Mouse (Mus musculus) cerebellum, postnatal 10 days (tissue): ENCODE results near the gene Lin9.
"Not testable (repeated sequence)": the region's sequence is repeated elsewhere in the genome, so short reads cannot be mapped to it uniquely, and the experiment has no call there.

ENCODE experiments used
- DNase-seq, 2 experiments: peaks; one replicate each; pipeline ENCODE4 v3.0.0; 2021; ENCODE audit warnings: mixed read lengths in 2 of 2

Gene Lin9

GRCm38 (mm10) chr1:180641137-180641517 lies at the start of gene Lin9:
Gene Lin9 (plus strand): TSS chr1:180641150.
- peak; percentile 93 to 97 for DNase-seq

DNA sequence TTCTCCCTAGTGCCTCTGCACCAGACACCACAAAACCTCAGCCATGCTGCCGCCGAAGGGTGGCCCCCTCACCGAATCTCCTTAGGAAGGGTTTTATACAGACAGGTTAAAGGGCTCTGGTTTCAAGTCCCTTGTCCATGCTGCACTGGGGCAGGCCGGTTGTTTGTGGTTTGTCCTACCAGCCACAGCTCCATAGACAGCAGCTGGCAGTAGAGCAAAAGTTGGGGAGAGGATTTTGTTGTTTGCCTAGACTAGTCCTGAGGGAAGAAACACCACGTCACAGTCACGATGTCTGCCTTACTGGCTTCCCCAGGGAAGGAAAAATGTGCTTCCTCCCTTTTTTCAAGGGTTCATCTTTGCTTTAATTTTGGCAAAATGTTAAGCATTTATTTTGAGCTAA lies 40.4 kb upstream of the Lin9 start:
- no peak for DNase-seq

DNA sequence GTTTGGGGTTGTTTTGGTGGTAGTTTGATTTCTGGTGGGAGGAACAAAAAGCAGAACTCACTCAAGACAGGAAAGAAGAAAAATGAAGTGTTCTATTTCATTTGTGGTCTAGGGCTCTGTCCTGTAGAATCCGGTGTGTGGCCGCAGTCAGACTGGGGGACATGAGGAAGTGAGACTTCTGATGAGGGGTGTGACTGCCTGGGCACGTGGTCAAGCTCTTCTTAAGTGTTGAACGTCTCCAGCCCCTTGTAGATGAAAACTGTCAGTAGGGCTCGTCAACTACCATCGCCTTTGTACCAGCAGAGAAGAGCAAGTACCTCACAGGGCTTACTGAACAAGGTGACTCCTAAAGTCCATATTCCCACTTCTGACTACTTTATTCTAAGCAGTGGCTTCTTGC lies 39.1 kb upstream of the Lin9 start:
- DNase-seq = no peak

- DNase-seq = peak; percentile 71 to 75
These were observed 36.4 kb upstream of the Lin9 start for GRCm38 (mm10) chr1:180604579-180604978.

- no peak for DNase-seq
These were observed 34.8 kb upstream of the Lin9 start for GRCm38 (mm10) chr1:180606106-180606505.

DNA sequence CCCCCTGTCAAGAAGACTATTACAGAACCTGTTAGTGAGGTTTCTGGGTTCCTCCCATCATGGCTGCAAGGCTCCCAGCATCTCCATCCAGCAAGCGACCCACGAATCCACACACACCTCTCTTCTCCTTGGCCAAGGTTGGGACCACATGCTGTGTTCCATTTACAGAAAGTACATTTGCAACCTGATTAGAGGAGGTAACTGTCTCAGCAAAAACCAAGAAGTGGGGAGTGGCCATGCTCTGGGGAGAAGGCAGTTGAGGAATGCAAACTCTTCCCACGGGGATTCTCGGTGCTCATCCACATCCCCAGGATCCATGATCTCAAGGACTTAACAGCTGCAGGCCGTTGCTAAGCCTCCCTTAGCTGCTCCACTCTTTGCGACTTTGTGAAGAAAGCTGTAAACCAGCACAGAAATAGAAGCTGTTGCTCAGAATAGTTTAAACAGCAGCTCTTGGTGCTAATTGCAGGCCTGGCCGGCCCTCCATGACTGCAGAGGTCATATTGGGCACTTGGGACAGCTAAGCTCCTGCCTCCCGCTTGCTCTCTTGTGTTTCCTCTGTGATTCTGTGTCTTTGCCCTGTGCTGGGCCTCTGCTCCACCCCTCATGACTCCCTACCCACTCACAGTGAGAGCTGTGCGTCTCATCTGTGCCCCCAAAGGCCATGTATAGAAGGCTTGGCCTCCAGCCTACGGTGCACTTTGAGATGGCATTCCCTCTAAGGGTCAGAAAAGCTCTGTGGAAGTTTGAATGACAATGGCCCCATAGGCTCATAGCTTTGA lies 34.0 kb upstream of the Lin9 start:
- DNase-seq = no peak

DNA sequence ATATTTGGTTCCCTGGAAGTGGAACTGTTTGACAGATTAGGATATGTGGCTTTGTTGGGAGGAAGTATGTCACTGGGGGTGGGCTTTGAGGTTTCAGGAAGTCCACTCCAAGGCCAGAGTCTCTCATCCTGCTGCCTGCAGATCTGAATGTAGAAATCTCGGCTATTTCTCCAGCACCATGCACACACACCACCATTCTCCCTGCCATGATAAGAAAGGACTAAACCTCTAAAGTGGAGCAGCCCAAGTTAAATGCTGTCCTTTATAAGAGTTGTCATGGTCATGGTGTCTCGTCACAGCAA lies 33.4 kb upstream of the Lin9 start:
- DNase-seq = no peak

DNA sequence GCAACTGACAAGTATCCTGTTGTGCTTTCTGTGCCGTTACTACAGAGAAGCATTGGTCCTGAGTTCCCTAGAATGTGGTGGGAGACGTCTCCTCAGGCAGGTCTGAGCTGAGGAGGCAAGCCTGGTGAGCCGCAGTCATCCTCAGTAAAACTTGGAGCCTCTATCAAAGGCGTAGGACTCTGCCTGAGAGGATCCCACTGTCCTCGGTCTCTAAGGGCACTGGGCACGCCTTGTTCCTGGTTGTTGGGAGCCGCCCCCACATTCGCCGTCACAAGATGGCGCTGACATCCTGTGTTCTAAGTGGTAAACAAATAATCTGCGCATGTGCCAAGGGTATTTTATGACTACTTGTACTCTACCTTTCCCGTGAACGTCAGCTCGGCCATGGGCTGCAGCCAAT lies 29.1 kb upstream of the Lin9 start:
- not testable (repeated sequence) for DNase-seq

DNA sequence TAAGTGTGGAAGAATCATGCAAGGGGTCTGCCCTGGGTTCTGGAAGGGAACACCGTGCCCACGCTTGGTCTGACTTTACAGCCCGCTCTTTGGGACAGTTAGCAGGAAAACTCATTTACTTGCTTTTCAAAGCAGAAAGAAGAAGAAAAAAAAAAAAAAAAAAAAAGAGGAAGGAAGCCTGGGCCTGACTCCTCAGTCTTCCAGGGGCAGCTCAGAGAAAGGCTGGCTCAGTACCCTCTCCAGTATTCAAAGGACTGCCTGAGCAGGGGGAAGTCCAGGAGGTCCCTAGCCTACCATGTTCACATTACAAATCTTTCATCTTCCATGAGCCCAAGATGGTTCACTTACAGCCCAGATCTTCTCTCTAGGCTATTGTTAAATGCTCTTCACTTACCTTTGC lies 24.2 kb upstream of the Lin9 start:
- DNase-seq = no peak

GRCm38 (mm10) chr1:180622389-180622788 lies 18.6 kb upstream of the Lin9 start:
- no peak for DNase-seq

GRCm38 (mm10) chr1:180623911-180624310 lies 17.0 kb upstream of the Lin9 start:
- no peak for DNase-seq

- no peak for DNase-seq
These were observed 14.8 kb upstream of the Lin9 start for GRCm38 (mm10) chr1:180626141-180626540.

DNA sequence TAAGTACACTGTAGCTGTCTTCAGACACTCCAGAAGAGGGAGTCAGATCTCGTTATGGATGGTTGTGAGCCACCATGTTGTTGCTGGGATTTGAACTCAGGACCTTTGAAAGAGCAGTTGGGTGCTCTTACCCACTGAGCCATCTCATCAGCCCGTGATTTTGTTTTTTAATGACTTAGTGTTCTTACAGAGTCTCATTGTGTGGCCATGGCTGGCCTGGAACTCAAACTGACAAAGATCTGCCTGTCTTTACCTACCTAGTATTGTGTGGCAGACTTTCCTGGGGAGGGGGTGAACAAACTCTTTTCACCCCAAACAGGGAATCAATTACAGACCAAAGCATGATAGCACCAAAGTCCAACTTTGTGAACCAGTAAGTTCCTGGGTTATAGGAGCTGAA lies 3.2 kb upstream of the Lin9 start:
- DNase-seq = not testable (repeated sequence)

DNA sequence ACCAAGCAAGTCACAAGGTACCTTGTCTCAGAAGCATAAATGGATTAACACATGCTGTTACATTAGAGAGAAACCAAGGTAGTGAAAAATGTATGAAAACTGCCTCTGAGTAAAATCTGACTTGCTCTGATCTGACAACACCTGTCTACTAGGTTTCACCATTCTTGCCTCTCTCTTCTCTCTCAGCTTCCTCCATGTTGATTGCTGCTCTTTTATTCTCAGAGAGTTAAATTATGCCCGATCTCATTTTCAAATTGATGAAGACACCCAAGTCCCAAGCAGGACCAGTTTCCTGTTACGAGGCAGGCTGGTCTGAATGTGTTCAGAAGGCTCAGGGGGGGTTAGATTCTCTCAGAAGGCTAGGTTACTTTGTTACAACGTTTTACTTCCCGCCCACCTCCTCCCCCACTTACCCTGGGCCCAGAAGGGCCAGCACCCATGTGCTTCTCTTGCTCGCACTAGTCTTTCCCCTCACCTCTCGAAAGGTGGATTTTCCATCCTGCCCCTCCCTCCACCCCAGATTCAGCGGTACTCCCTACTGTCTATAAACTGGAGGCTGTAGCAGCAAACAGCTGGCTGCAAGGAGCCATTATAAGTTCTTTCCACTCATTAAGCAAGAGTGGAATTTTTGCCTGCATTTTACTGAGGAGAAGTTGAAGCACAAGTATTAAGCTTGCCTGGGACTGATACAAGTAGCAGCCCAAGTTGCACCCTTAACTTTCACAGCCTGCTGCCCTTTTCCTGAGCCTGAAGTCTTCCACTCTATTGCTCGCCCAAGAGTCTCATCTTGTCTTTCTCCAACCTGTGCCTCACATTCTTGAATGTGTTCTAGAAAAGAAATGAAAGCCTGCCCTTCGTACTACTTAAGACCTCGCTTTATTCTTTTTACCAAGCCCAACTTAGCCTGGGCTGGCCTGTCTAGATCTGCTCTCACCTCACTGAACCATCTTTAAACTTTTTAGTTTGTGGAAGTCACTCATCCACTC lies 1.2 kb upstream of the Lin9 start:
- DNase-seq = no peak

DNA sequence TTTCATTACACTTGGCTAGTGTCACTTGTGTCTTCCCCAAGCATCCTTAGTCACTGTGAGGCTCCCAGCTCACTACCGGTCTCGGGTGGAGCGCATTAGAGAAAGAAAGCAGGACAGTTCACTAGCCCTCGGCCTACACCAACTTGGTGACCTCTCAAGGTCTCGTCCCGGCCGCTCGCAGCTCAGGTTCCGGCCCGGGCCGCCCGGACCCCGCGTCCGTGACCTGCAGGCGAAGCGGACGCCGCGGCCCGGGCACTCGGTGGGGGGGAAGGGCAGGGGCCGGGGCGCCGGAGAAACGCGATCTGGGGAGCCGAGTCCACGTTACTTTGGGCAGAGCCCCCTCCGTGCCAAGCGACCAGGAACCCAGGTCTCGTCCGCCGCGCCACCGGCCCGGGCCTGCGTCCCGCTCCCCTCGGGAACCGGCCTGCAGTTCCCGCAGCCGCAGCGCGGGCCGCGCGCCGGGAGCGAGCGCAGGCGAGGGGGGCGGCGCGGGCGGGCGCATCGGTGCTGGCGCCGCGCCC lies 285 bp upstream of the Lin9 start:
- DNase-seq = peak; percentile 65 to 66

- DNase-seq = peak; percentile 65 to 68
These were observed 723 bp downstream of the Lin9 start for GRCm38 (mm10) chr1:180641518-180642227.

DNA sequence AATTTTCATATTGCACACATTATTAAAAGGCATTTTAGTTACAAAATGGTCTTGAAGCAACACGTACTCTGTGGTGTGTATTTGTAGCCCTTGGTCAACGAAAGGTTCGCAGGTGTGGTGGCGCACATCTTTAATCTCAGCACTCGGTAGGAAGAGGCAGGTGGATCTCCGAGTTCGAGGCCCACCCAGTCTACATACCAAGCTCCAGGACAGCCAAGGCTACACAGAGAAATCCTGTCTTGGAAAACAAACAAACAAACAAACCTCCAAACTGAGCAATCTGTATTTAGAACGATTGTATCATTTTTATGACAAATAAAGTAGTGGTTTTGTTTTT lies 1.2 kb downstream of the Lin9 start:
- DNase-seq = no peak

- no peak for DNase-seq
These were observed 50.3 kb downstream of the Lin9 start for GRCm38 (mm10) chr1:180691284-180691683.

GRCm38 (mm10) chr1:180696626-180697352 lies 55.8 kb downstream of the Lin9 start, which contains the start of gene Mixl1:
Gene Mixl1 (minus strand): TSS chr1:180697034.
- peak; percentile 24 to 25 for DNase-seq

DNA sequence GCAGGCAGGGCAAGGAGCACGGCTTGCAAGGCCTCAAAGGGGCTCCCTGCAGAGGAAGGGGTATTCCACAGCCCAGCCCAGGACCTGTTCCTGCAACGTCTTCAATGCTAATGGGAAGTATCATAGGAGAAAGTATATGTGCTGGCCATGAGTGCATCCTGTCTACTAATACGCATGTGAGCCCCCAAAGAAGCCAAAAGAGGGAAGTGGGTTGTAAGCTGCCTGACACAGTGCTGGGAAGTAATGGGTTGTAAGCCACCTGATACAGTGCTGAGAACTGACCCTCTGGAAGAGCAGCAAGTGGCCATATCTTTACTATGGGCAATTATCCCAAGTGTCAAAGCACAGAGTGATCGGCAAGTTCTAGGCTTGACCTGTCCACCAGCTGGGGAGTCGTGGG lies 57.1 kb downstream of the Lin9 start:
- DNase-seq = no peak

GRCm38 (mm10) chr1:180703400-180703799 lies 62.5 kb downstream of the Lin9 start:
- no peak for DNase-seq

GRCm38 (mm10) chr1:180707368-180707767 lies 66.4 kb downstream of the Lin9 start:
- DNase-seq = no peak
